Mouse (Mus musculus) hindbrain, embryonic 14.5 days (tissue): ENCODE measurements at regions not wholly inside any gene's neighbourhood (a gene's known extent, or its start where the extent isn't known, plus 50 kb on each side); places are given as distances from the start of the nearest gene placed in this dataset.

ENCODE experiments used
- ATAC-seq: fragments of 200-750 bp; cut with Nextera tagmentation; 2 replicates; pipeline ENCODE4 v1.8.0; 2017; ENCODE audit warnings: moderate number of reproducible peaks, mild to moderate bottlenecking, moderate TSS enrichment, moderate library complexity; ENCODE audit not compliant: low FRiP score
- DNase-seq: peaks from one replicate; pipeline ENCODE4 v3.0.0-alpha.2; 2015; ENCODE audit warnings: low spot score
- H3K27ac ChIP-seq: fragments of 300-500 bp; sonication (generic); 2 replicates; pipeline ENCODE4 v1.5.1; 2014; ENCODE audit warnings: mild to moderate bottlenecking, moderate library complexity
- H3K27me3 ChIP-seq: fragments of 300-500 bp; sonication (generic); 2 replicates; pipeline ENCODE4 v1.6.1; 2014; ENCODE audit warnings: mild to moderate bottlenecking, low read length, mixed read lengths; ENCODE audit not compliant: control insufficient read depth, insufficient read depth
- H3K36me3 ChIP-seq: fragments of 300-500 bp; sonication (generic); replicated peaks from 2 replicates; pipeline ENCODE4 v1.6.1; 2014; ENCODE audit not compliant: control insufficient read depth, insufficient read depth
- H3K4me1 ChIP-seq: fragments of 300-500 bp; sonication (generic); replicated peaks from 2 replicates; pipeline ENCODE4 v1.6.1; 2014; ENCODE audit warnings: antibody characterized with exemption, low read length, mixed read lengths; ENCODE audit not compliant: control insufficient read depth, insufficient read depth
- H3K4me2 ChIP-seq: fragments of 300-500 bp; sonication (generic); replicated peaks from 2 replicates; pipeline ENCODE4 v1.6.1; 2014; ENCODE audit warnings: mild to moderate bottlenecking, moderate library complexity
- H3K4me3 ChIP-seq: fragments of 300-500 bp; sonication (generic); replicated peaks from 2 replicates; pipeline ENCODE4 v1.5.1; 2014; ENCODE audit warnings: mild to moderate bottlenecking, low read length
- H3K9ac ChIP-seq: fragments of 300-500 bp; sonication (generic); 2 replicates; pipeline ENCODE4 v1.6.1; 2014
- H3K9me3 ChIP-seq: fragments of 300-500 bp; sonication (generic); 2 replicates; pipeline ENCODE4 v1.6.1; 2016; ENCODE audit warnings: low read length; ENCODE audit not compliant: control insufficient read depth
- WGBS: fragments of 180-500 bp; shearing (Covaris S2); extraction: QIAGEN DNeasy Blood & Tissue Kit; methylation state at CpG from one replicate; pipeline ENCODE4 v1.1.7; 2014; 5-methylcytosine and 5-hydroxymethylcytosine counted together

DNA sequence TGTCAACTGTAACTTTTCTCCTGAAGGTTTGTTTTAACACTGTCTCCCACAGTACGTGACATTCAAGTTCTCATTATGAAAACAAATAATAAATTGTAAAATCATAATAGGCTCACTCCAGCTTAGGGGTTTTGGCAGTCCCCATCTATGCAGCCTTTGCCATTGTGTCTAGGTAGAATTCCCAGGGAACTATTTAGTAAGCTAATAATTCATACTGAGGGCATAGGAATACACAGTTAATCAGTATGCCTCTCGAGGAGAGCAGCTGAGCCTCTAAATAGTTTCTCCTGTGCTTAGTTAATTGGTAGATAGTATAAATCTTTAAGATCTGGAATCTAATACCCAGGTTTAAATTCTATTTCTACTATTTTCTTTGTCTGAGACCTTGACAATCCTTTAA, 191.7 kb downstream of the Tprg start:
- Histone ChIP-seq H3K27ac (no peak overlapping the region), H3K9me3 (no peaks in the 10 kb centered on the region), H3K9ac (no peak overlapping the region), H3K4me2 (no peak overlapping the region), H3K4me3 (no peak overlapping the region), H3K27me3 (no peaks in the 10 kb centered on the region), H3K36me3 (no peaks in the 10 kb centered on the region), H3K4me1 (no peaks in the 10 kb centered on the region)
- ATAC-seq: no peak
- DNase-seq: no peak
- 44% methylated on average over 2 of the region's 2 CpGs for WGBS

GRCm38 (mm10) chr16:25483831-25484254, 197.2 kb downstream of the Tprg start:
- H3K9me3 ChIP-seq: no peaks in the 10 kb centered on the region
- H3K27ac ChIP-seq: no peak overlapping the region
- 64% methylated on average over 5 of the region's 5 CpGs for WGBS
- no peak overlapping the region for H3K4me2 ChIP-seq
- no peak overlapping the region for H3K9ac ChIP-seq
- DNase-seq (no peak), ATAC-seq (no peak)
- no peaks in the 10 kb centered on the region for H3K27me3 ChIP-seq
- no peaks in the 10 kb centered on the region for H3K4me1 ChIP-seq
- H3K36me3 ChIP-seq: no peaks in the 10 kb centered on the region
- no peak overlapping the region for H3K4me3 ChIP-seq

DNA sequence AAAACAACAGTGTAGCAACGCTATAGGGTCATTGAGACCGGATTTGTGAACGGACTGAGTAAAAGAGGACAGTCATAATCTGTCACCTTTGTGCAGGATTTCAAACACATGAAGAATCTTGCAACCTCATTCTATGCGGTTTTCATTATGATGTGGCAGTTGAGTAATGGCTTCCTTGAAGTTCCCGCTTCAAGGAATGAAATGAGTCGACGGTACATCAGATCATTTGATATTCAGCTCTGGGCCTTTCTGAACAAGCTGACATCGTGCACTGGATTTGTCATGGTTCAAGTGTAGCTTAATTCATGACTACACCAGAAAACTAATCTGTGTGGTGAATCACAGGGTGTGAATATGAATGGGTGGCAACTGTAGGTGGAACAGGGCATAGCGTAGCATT, 198.4 kb downstream of the Tprg start:
- H3K9me3 ChIP-seq: no peaks in the 10 kb centered on the region
- no peaks in the 10 kb centered on the region for H3K27me3 ChIP-seq
- no peak for ATAC-seq
- no peak overlapping the region for H3K9ac ChIP-seq
- no peak overlapping the region for H3K4me3 ChIP-seq
- no peaks in the 10 kb centered on the region for H3K4me1 ChIP-seq
- DNase-seq: no peak
- H3K27ac ChIP-seq: no peak overlapping the region
- H3K36me3 ChIP-seq: no peaks in the 10 kb centered on the region
- WGBS: 81% methylated on average over 9 of the region's 9 CpGs
- H3K4me2 ChIP-seq: no peak overlapping the region

- H3K9ac ChIP-seq: no peak overlapping the region
- no peak for ATAC-seq
- H3K4me2 ChIP-seq: no peak overlapping the region
These were observed 197.0 kb upstream of the Trp63 start for GRCm38 (mm10) chr16:25486477-25487094.

GRCm38 (mm10) chr16:25490847-25491246, 192.7 kb upstream of the Trp63 start:
- H3K36me3 ChIP-seq: no peaks in the 10 kb centered on the region
- no peaks in the 10 kb centered on the region for H3K9me3 ChIP-seq
- no peak overlapping the region for H3K4me2 ChIP-seq
- ATAC-seq: no peak
- no peaks in the 10 kb centered on the region for H3K4me1 ChIP-seq
- no peaks in the 10 kb centered on the region for H3K27me3 ChIP-seq
- WGBS: 81% methylated on average over 3 of the region's 3 CpGs
- DNase-seq: no peak
- no peak overlapping the region for H3K4me3 ChIP-seq
- no peak overlapping the region for H3K27ac ChIP-seq
- no peak overlapping the region for H3K9ac ChIP-seq

More at GRCm38 (mm10) chr16:25486477-25487094, 197.0 kb upstream of the Trp63 start:
- H3K27ac ChIP-seq: no peak overlapping the region
- H3K4me1 ChIP-seq: no peaks in the 10 kb centered on the region
- H3K36me3 ChIP-seq: no peaks in the 10 kb centered on the region
- no peaks in the 10 kb centered on the region for H3K9me3 ChIP-seq
- H3K4me3 ChIP-seq: no peak overlapping the region
- 83% methylated on average over 4 of the region's 4 CpGs for WGBS
- no peaks in the 10 kb centered on the region for H3K27me3 ChIP-seq
- DNase-seq: no peak

DNA sequence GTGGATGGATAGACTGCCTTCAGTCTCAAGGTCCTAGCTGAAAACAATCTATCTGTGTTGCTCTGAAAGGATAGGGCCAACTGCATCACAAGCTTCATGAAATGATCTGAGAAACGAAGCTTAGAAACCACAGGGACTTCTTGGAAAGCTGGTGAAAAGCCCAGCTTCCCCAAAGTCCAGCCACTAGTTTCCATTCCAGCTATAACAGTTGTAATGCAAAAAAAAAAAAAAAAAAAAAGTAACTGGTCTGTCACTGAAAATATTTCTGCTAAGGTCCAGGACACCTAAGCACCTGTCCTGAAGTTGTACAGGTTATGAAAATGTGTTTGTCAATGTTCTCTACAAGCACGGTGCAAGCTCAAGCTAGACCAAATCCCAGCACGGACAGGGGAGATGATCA, 189.4 kb upstream of the Trp63 start:
- Histone ChIP-seq H3K27ac (no peak overlapping the region), H3K9me3 (no peaks in the 10 kb centered on the region), H3K4me3 (no peak overlapping the region), H3K4me2 (no peak overlapping the region), H3K27me3 (no peaks in the 10 kb centered on the region), H3K36me3 (no peaks in the 10 kb centered on the region), H3K9ac (no peak overlapping the region), H3K4me1 (no peaks in the 10 kb centered on the region)
- 94% methylated on average over 3 of the region's 3 CpGs for WGBS
- no peak for DNase-seq
- no peak for ATAC-seq

DNA sequence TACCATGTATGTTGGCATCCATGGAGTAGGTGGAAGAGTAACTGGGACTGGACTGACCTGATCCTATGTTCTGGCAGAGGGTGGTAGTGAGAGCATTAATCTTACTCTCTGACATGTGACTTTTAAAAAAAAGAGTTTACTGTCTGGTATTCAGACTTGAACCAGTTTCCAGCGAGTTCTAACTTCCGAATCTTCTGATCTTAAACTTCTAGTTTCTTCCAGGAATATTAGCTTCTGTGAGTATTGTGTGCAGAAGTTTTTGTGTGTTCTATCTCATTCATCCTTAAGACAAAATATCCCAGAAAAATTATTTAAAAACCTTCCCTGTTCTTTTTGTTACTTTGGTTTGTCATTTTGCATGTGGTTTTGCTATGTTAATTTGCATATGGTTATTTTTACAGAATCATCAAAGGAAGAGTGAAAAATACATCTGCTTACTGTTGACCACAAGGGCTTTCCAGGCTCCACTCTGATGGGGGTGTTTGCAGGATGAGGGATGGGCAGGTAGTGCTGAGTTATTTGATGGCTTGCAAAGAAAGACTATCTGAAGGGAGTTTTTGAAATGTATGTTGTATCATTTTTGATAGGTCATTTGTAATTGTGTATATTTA, 187.9 kb upstream of the Trp63 start:
- Histone ChIP-seq H3K4me3 (no peak overlapping the region), H3K27ac (no peak overlapping the region), H3K4me1 (no peaks in the 10 kb centered on the region), H3K27me3 (no peaks in the 10 kb centered on the region), H3K9me3 (no peaks in the 10 kb centered on the region), H3K4me2 (no peak overlapping the region), H3K36me3 (no peaks in the 10 kb centered on the region), H3K9ac (no peak overlapping the region)
- ATAC-seq: no peak
- no peak for DNase-seq
- WGBS: 97% methylated on average over 2 of the region's 2 CpGs

DNA sequence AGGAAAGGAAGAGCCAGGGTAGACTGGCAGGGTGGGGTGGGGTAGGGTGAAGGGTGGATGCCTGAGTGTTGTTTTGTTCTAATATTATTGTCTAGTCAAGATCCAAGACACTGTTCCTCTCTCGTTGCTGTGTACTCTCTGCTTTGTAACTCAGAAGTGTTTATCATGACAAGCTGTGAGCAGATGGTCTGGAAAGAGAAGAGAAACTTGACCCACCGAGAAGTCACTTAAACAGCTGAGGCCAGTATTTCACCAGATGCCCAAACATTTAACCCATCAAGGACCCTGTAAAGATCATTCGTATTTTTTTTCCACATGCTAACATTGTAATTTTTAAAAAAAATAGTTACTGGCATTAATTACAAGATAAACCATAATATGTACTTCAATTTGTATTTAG, 178.7 kb upstream of the Trp63 start:
- WGBS: 56% methylated on average over 3 of the region's 3 CpGs
- H3K36me3 ChIP-seq: no peaks in the 10 kb centered on the region
- no peak overlapping the region for H3K4me2 ChIP-seq
- ATAC-seq (no peak; the same call in 1 of the 2 replicates), DNase-seq (peak; percentile 34)
- H3K4me1 ChIP-seq: no peaks in the 10 kb centered on the region
- no peak overlapping the region for H3K27ac ChIP-seq
- no peaks in the 10 kb centered on the region for H3K9me3 ChIP-seq
- no peak overlapping the region for H3K4me3 ChIP-seq
- no peaks in the 10 kb centered on the region for H3K27me3 ChIP-seq
- H3K9ac ChIP-seq: no peak overlapping the region

DNA sequence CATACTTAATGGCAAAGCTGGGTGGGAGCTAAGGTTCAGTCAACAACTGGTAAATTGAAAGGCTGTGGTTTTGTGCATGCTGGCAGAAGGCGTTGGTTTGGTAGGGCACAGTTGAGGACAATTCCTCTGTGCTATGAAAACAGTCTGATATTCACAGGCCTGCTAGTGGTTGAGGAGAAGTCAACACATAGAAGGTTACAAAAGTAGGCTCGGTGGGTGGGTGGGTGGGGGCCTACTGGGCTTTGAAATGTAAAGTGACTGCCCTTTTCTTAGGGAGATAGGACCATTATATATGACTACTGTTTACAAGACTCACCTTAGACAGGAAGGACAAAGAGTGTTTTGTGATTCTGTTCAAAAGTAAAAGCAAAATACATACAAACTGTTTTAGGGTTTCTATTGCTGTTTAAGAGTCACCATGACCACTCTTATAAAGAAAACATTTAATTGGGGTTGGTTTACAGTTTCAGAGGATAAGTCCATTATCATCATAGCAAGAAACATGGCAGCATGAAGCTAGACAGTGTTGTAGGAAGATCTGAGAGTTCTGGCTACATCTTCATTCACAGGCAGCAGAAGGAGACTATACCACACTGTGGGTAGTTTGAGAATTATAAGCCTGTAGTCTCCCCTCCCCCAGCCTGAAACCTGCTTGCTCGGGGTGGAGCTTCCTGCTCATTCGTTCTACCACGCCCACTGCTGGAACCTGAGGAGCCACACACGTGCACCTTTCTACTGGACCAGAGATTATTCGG, 166.3 kb upstream of the Trp63 start:
- no peaks in the 10 kb centered on the region for H3K27me3 ChIP-seq

More for the DNA sequence above, 166.3 kb upstream of the Trp63 start:
- no peaks in the 10 kb centered on the region for H3K36me3 ChIP-seq
- WGBS: 77% methylated on average over 4 of the region's 7 CpGs
- H3K4me2 ChIP-seq: no peak overlapping the region
- no peaks in the 10 kb centered on the region for H3K9me3 ChIP-seq
- H3K4me1 ChIP-seq: no peaks in the 10 kb centered on the region
- DNase-seq (no peak), ATAC-seq (no peak)
- H3K27ac ChIP-seq: no peak overlapping the region
- no peak overlapping the region for H3K4me3 ChIP-seq
- H3K9ac ChIP-seq: no peak overlapping the region
